In genomic region chr10:9203323-9203722, GRCm38 (mm10) we compare ENCODE assay signal across 22 mouse cellular contexts.
DNase-seq lines count a peak whose midpoint lies in the region; ATAC-seq and TF ChIP-seq lines count a peak whose summit lies in the region.
"Had no signal": no experiment of that assay in that cellular context is flagged by ENCODE, and none has a peak within 500 bp of the region (broad histone marks: within the 10 kb centered on the region; RNA-seq: fewer than 3 reads in every experiment).

No protein-coding gene starts in this region.

- peak; percentile 52 for ATAC-seq in cerebellum, adult (ENCODE audit: insufficient number of reproducible peaks, low FRiP score, low TSS enrichment)
- ATAC-seq in limb, embryonic 14.5 days (ENCODE audit: low FRiP score, low read depth) = peak; percentile 30; the same call in 1 of the 2 replicates
- ATAC-seq: inflammation-experienced regulatory T-cells, adult 6 months; Patski had no signal

- H3K4me3 ChIP-seq in limb, embryonic 14.5 days (replicated peaks; ENCODE audit: low read length) = no peak overlapping the region
- no peak overlapping the region for H3K4me3 ChIP-seq in limb, embryonic 10.5 days
- H3K4me3 ChIP-seq in cerebellum, adult 2 months (replicated peaks; ENCODE audit: insufficient read depth, low read depth, low read length) = no peak overlapping the region
- H3K4me3 ChIP-seq: heart, adult 2 months; layer of hippocampus, adult 2 months; megakaryocyte, embryonic 14.5 days; neural tube, embryonic 12.5 days had no signal

- H3K9me3 ChIP-seq in limb, embryonic 14.5 days (ENCODE audit: control insufficient read depth, low read length) = no peaks in the 10 kb centered on the region
- no peaks in the 10 kb centered on the region for H3K9me3 ChIP-seq in limb, embryonic 10.5 days (replicated peaks)
- H3K9me3 ChIP-seq: neural tube, embryonic 12.5 days had no signal

- no peaks in the 10 kb centered on the region for H3K36me3 ChIP-seq in limb, embryonic 14.5 days (ENCODE audit: control insufficient read depth, insufficient read depth, low read length)
- H3K36me3 ChIP-seq in limb, embryonic 10.5 days = no peaks in the 10 kb centered on the region
- H3K36me3 ChIP-seq: neural tube, embryonic 12.5 days had no signal

- 0 out of 2 replicates have a peak, but pooled peaks cover 4% of the 10 kb centered on the region for H3K4me1 ChIP-seq in limb, embryonic 14.5 days (ENCODE audit: control insufficient read depth, insufficient read depth, low read length)
- H3K4me1 ChIP-seq in limb, embryonic 10.5 days = no peaks in the 10 kb centered on the region
- H3K4me1 ChIP-seq in cerebellum, adult 2 months (ENCODE audit: control insufficient read depth, insufficient read depth, low read length) = peaks cover 2% of the 10 kb centered on the region; the same call in 1 of the 2 replicates
- H3K4me1 ChIP-seq: megakaryocyte, embryonic 14.5 days; neural tube, embryonic 12.5 days had no signal

- no peak overlapping the region for H3K4me2 ChIP-seq in limb, embryonic 14.5 days (replicated peaks; ENCODE audit: low read depth, low read length, severe bottlenecking)
- H3K4me2 ChIP-seq: liver, embryonic 11.5 days; neural tube, embryonic 12.5 days had no signal

- no peak for DNase-seq in cerebellum, postnatal 4 days (ENCODE audit: low spot score in 2 of 2)
- DNase-seq in limb, embryonic 14.5 days (ENCODE audit: low spot score) = no peak
- no peak for DNase-seq in limb, embryonic 10.5 days (ENCODE audit: low spot score)
- peak; percentile 22 to 73 for DNase-seq in cerebellum, adult 2 months
- DNase-seq in cerebellum, postnatal 36 days = peak; percentile 9 to 27
- DNase-seq in spleen, postnatal 10 days (ENCODE audit: low spot score in 2 of 2) = no peak
- DNase-seq in layer of hippocampus, adult 9-11 months = no peak
- DNase-seq: adrenal gland, postnatal 10 days; embryo, embryonic 11 days; gastrocnemius, postnatal 14 days; heart, adult 2 months; kidney, adult 8-10 months; kidney, postnatal 14 days; lung, adult 18-20 months; thymus, postnatal 4 days had no signal

- H3K9ac ChIP-seq in limb, embryonic 14.5 days (ENCODE audit: low read depth, low read length, severe bottlenecking) = no peak overlapping the region
- H3K9ac ChIP-seq: neural tube, embryonic 12.5 days had no signal

- H3K27me3 ChIP-seq in limb, embryonic 14.5 days (ENCODE audit: control insufficient read depth, insufficient read depth, low read length) = no peaks in the 10 kb centered on the region
- H3K27me3 ChIP-seq in limb, embryonic 10.5 days (ENCODE audit: low read depth, poor library complexity, severe bottlenecking) = no peaks in the 10 kb centered on the region
- no peaks in the 10 kb centered on the region for H3K27me3 ChIP-seq in cerebellum, adult 2 months (ENCODE audit: control insufficient read depth, insufficient read depth, low read length)
- H3K27me3 ChIP-seq: megakaryocyte, embryonic 14.5 days; neural tube, embryonic 12.5 days; Patski had no signal

- H3K27ac ChIP-seq in limb, embryonic 14.5 days (replicated peaks; ENCODE audit: low read depth, low read length) = no peak overlapping the region
- H3K27ac ChIP-seq in limb, embryonic 10.5 days = no peak overlapping the region
- H3K27ac ChIP-seq in cerebellum, adult 2 months (ENCODE audit: insufficient read depth, low read length) = no peak overlapping the region
- H3K27ac ChIP-seq: heart, adult 2 months; neural tube, embryonic 12.5 days had no signal

- no peak for TF ChIP-seq CTCF in cerebellum, adult 2 months (IDR thresholded peaks at IDR 0.05; ENCODE audit: borderline replicate concordance, insufficient read depth, low read depth, low read length)

- no peak for TF ChIP-seq POLR2A in limb, embryonic 14.5 days (IDR thresholded peaks at IDR 0.05; ENCODE audit: borderline replicate concordance, extremely low read depth, insufficient read depth, insufficient read length)
- no peak for TF ChIP-seq POLR2A in cerebellum, adult 2 months (IDR thresholded peaks at IDR 0.05; ENCODE audit: borderline replicate concordance, insufficient read depth, low read length)

- 69% methylated on average over 6 of the region's 6 CpGs for WGBS in limb, embryonic 14.5 days
- WGBS in limb, embryonic 10.5 days = 92% methylated on average over 6 of the region's 6 CpGs
- WGBS in cerebellum, adult 2 months = 54% methylated on average over 6 of the region's 6 CpGs

Comparison
In these comparisons a context has a peak if more than half of its experiments do, and no peak if none do; other contexts are left out.
1. DNase-seq: peak in cerebellum, adult 2 months (2 of 2) and cerebellum, postnatal 36 days (2 of 2); none in cerebellum, postnatal 4 days (0 of 2), limb, embryonic 14.5 days (single experiment), limb, embryonic 10.5 days (single experiment), spleen, postnatal 10 days (0 of 2) and layer of hippocampus, adult 9-11 months (single experiment).